Mouse (Mus musculus) thymus, postnatal 14 days (tissue): ENCODE measurements around the gene Gm20696.

ENCODE experiments used
- DNase-seq: peaks from one replicate; pipeline ENCODE4 v3.0.0; 2021

The Gm20696 gene

GRCm38 (mm10) chr6:99666318-99667171 lies at the start of gene Gm20696, which contains the start of gene Eif4e3:
Gene Gm20696 (minus strand): TSS chr6:99666797.
Gene Eif4e3 (minus strand): TSS chr6:99666771.
- peak; percentile 49 for DNase-seq

GRCm38 (mm10) chr6:99715913-99716312 lies 49.3 kb upstream of the Gm20696 start:
- no peak for DNase-seq

- DNase-seq = no peak
Observed at GRCm38 (mm10) chr6:99715191-99715590, 48.6 kb upstream of the Gm20696 start.

- no peak for DNase-seq
Observed at GRCm38 (mm10) chr6:99713256-99713655, 46.7 kb upstream of the Gm20696 start.

- no peak for DNase-seq
Observed at GRCm38 (mm10) chr6:99711576-99712101, 45.0 kb upstream of the Gm20696 start.

GRCm38 (mm10) chr6:99700484-99700883 lies 33.9 kb upstream of the Gm20696 start:
- DNase-seq = no peak

GRCm38 (mm10) chr6:99692916-99693841 lies 26.6 kb upstream of the Gm20696 start:
- DNase-seq = no peak

GRCm38 (mm10) chr6:99692206-99692915 lies 25.8 kb upstream of the Gm20696 start, which contains the start of gene Gpr27:
Gene Gpr27 (plus strand): TSS chr6:99692679.
- DNase-seq = no peak

GRCm38 (mm10) chr6:99691666-99692205 lies 25.1 kb upstream of the Gm20696 start:
- no peak for DNase-seq

GRCm38 (mm10) chr6:99688513-99688912 lies 21.9 kb upstream of the Gm20696 start:
- no peak for DNase-seq

GRCm38 (mm10) chr6:99684899-99685298 lies 18.3 kb upstream of the Gm20696 start:
- DNase-seq = peak; percentile 60

GRCm38 (mm10) chr6:99683974-99684373 lies 17.4 kb upstream of the Gm20696 start:
- no peak for DNase-seq

- no peak for DNase-seq
Observed at GRCm38 (mm10) chr6:99678108-99678507, 11.5 kb upstream of the Gm20696 start.

- DNase-seq = no peak
Observed at GRCm38 (mm10) chr6:99677325-99677724, 10.7 kb upstream of the Gm20696 start.

- DNase-seq = no peak
Observed at GRCm38 (mm10) chr6:99674482-99674881, 7.9 kb upstream of the Gm20696 start.

GRCm38 (mm10) chr6:99671768-99672167 lies 5.2 kb upstream of the Gm20696 start:
- peak; percentile 47 for DNase-seq

GRCm38 (mm10) chr6:99670481-99671119 lies 4.0 kb upstream of the Gm20696 start:
- peak; percentile 77 for DNase-seq

- DNase-seq = no peak
Observed at GRCm38 (mm10) chr6:99669481-99670325, 3.1 kb upstream of the Gm20696 start.

GRCm38 (mm10) chr6:99667290-99667689 lies 693 bp upstream of the Gm20696 start:
- DNase-seq = peak; percentile 50

GRCm38 (mm10) chr6:99665457-99666317 lies 910 bp downstream of the Gm20696 start:
- peak; percentile 40 for DNase-seq
